Mouse (Mus musculus) MEL (cell line): ENCODE data around the gene Olfr661.

Source experiments
- CTCF ChIP-seq, 3 experiments: IDR thresholded peaks in 2 of 3; conservative IDR thresholded peaks in 1 of 3; 2 replicates each; pipeline ENCODE4 v1.5.1; 2011 to 2012; ENCODE audit warnings: low read length in 3 of 3, low read depth in 2 of 3, mild to moderate bottlenecking in 2 of 3, improper control_type of control experiment in 1 of 3, inconsistent platforms in 1 of 3, mixed read lengths in 1 of 3, moderate library complexity in 1 of 3; ENCODE audit not compliant: control insufficient read depth in 1 of 3, insufficient read depth in 1 of 3, poor library complexity in 1 of 3, severe bottlenecking in 1 of 3
- GABPA ChIP-seq: IDR thresholded peaks from 2 replicates; pipeline ENCODE4 v1.6.1; 2012; ENCODE audit warnings: low read depth, mild to moderate bottlenecking, inconsistent platforms, low read length, improper control_type of control experiment, moderate library complexity
- GATA1 ChIP-seq: IDR thresholded peaks from 2 replicates; pipeline ENCODE4 v1.6.1; 2011; ENCODE audit warnings: low read depth, low read length, improper control_type of control experiment
- MEF2A ChIP-seq: IDR thresholded peaks from 2 replicates; pipeline ENCODE4 v1.6.1; 2014; ENCODE audit warnings: low read depth, mild to moderate bottlenecking, inconsistent platforms, low read length, improper control_type of control experiment; ENCODE audit not compliant: poor library complexity, insufficient replicate concordance, severe bottlenecking; ENCODE audit errors: extremely low read depth
- POLR2A ChIP-seq, 2 experiments: IDR thresholded peaks; 2 replicates each; pipeline ENCODE4 v1.6.1; 2011 to 2012; ENCODE audit warnings: low read length in 2 of 2, mild to moderate bottlenecking in 2 of 2, control low read depth in 1 of 2, improper control_type of control experiment in 1 of 2, low read depth in 1 of 2, moderate library complexity in 1 of 2; ENCODE audit not compliant: control insufficient read depth in 1 of 2, insufficient read depth in 1 of 2, poor library complexity in 1 of 2
- TCF12 ChIP-seq: IDR thresholded peaks from 2 replicates; pipeline ENCODE4 v1.6.1; 2014; ENCODE audit warnings: low read depth, mild to moderate bottlenecking, inconsistent platforms, low read length, improper control_type of control experiment, moderate library complexity
- ZC3H11A ChIP-seq: IDR thresholded peaks from 2 replicates; pipeline ENCODE4 v1.6.1; 2012; ENCODE audit warnings: low read depth, mild to moderate bottlenecking, inconsistent platforms, low read length, improper control_type of control experiment
- ZKSCAN1 ChIP-seq: IDR thresholded peaks from 2 replicates; pipeline ENCODE4 v1.6.1; 2012; ENCODE audit warnings: low read depth, mild to moderate bottlenecking, inconsistent platforms, low read length, improper control_type of control experiment, moderate library complexity
- ZNF384 ChIP-seq: IDR thresholded peaks from 2 replicates; pipeline ENCODE4 v1.6.1; 2012; ENCODE audit warnings: low read depth, mild to moderate bottlenecking, inconsistent platforms, low read length, improper control_type of control experiment

- TF ChIP-seq GABPA: no peak
- TF ChIP-seq CTCF (IDR thresholded peaks at IDR 0.05 in 2 of 3, conservative IDR thresholded peaks at IDR 0.05 in 1 of 3; ENCODE audit: control insufficient read depth in 1 of 3, insufficient read depth in 1 of 3, low read depth in 2 of 3, low read length in 3 of 3, poor library complexity in 1 of 3, severe bottlenecking in 1 of 3): no peak
- no peak for TF ChIP-seq MEF2A
- TF ChIP-seq POLR2A (IDR thresholded peaks at IDR 0.05; ENCODE audit: control insufficient read depth in 1 of 2, insufficient read depth in 1 of 2, low read depth in 1 of 2, low read length in 2 of 2, poor library complexity in 1 of 2): no peak
- TF ChIP-seq ZC3H11A: no peak
- TF ChIP-seq GATA1: no peak
- no peak for TF ChIP-seq ZNF384
- TF ChIP-seq ZKSCAN1: no peak
- no peak for TF ChIP-seq TCF12
Measured at GRCm38 (mm10) chr7:104686201-104686600, at the start of gene Olfr661.
